ENCODE assay signal across 8 mouse cellular contexts in the genomic region with DNA sequence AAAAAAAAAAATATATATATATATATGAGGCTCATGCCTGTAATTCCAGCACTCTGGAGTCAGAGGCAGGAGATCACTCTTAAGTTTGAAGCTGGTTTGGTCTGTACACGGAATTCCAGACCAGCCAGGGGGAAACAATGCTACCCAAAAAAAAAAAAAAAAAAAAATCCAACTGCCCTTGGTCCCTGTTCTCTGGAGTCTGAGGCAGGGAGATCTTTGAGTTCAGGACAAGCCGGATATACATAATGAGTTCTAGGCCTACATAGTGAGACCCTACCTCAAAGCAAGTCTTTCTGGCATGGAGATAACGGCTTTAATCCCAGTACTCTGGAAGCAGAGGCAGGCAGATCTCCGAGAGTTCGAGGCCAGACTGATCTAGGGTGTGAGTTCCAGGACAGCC. TPM values are rescaled to one million over a fixed set of nuclear protein-coding genes. Genes with fewer than 3 reads are reported as not detected.
DNase-seq lines count a peak whose midpoint lies in the region; ATAC-seq and TF ChIP-seq lines count a peak whose summit lies in the region.

No protein-coding gene starts in this region.

- no peak for TF ChIP-seq CTCF in kidney, adult 2 months (conservative IDR thresholded peaks at IDR 0.05; ENCODE audit: insufficient read depth, insufficient read length, low read depth, low read length)
- TF ChIP-seq CTCF in bone marrow, adult 2 months (IDR thresholded peaks at IDR 0.05; ENCODE audit: control insufficient read depth, insufficient read depth, low read length): no peak

- peak overlapping the region; percentile 77; the same call in 1 of the 2 replicates for H3K27ac ChIP-seq in kidney, adult 2 months (ENCODE audit: insufficient read depth, low read depth, low read length)
- H3K27ac ChIP-seq in bone marrow, adult 2 months (ENCODE audit: control insufficient read depth, insufficient read depth, low read depth, low read length, poor library complexity): no peak overlapping the region; the same call in 1 of the 2 replicates
- peak overlapping the region; percentile 76 for H3K27ac ChIP-seq in hindbrain, embryonic 14.5 days
- H3K27ac ChIP-seq in midbrain, embryonic 14.5 days (replicated peaks; ENCODE audit: low read depth, low read length): 0 out of 2 replicates have a peak overlapping the region, but pooled peaks have one; percentile 20

- WGBS in kidney, adult 2 months: 48% methylated on average over 5 of the region's 5 CpGs
- 38% methylated on average over 5 of the region's 5 CpGs for WGBS in bone marrow, adult 2 months
- WGBS in hindbrain, embryonic 14.5 days: 75% methylated on average over 5 of the region's 5 CpGs
- 70% methylated on average over 5 of the region's 5 CpGs for WGBS in midbrain, embryonic 14.5 days

- H3K4me2 ChIP-seq in hindbrain, embryonic 14.5 days (replicated peaks): peak overlapping the region; percentile 62
- H3K4me2 ChIP-seq in midbrain, embryonic 14.5 days (ENCODE audit: low read length): peak overlapping the region; percentile 78

- no peaks in the 10 kb centered on the region for H3K27me3 ChIP-seq in kidney, adult 2 months (replicated peaks; ENCODE audit: control insufficient read depth, insufficient read depth, low read length)
- no peaks in the 10 kb centered on the region for H3K27me3 ChIP-seq in hindbrain, embryonic 14.5 days (ENCODE audit: control insufficient read depth, insufficient read depth, low read length)
- H3K27me3 ChIP-seq in midbrain, embryonic 14.5 days (ENCODE audit: control insufficient read depth, insufficient read depth, low read length): no peaks in the 10 kb centered on the region

- no peak for ATAC-seq in hindbrain, embryonic 14.5 days (ENCODE audit: low FRiP score)
- no peak for ATAC-seq in midbrain, embryonic 14.5 days (ENCODE audit: low FRiP score, low TSS enrichment)

- TF ChIP-seq POLR2A in kidney, adult 2 months (IDR thresholded peaks at IDR 0.05; ENCODE audit: low read depth, low read length): no peak
- no peak for TF ChIP-seq POLR2A in bone marrow, adult 2 months (IDR thresholded peaks at IDR 0.05; ENCODE audit: borderline replicate concordance, control insufficient read depth, low read depth, low read length)

- intact Hi-C loops in left cerebral cortex, postnatal 25 days (cut with DNase I): loop anchor here (5.0 kb wide), 1 partner anchor 91 kb away; the partner anchor contains the start of genes Emc3 and Fancd2

- no peaks in the 10 kb centered on the region for H3K36me3 ChIP-seq in kidney, adult 2 months (ENCODE audit: control insufficient read depth, insufficient read depth, low read length)
- peaks cover 11% of the 10 kb centered on the region for H3K36me3 ChIP-seq in hindbrain, embryonic 14.5 days (replicated peaks; ENCODE audit: control insufficient read depth, insufficient read depth)
- H3K36me3 ChIP-seq in midbrain, embryonic 14.5 days (ENCODE audit: control insufficient read depth, insufficient read depth, low read length): 0 out of 2 replicates have a peak, but pooled peaks cover 9% of the 10 kb centered on the region

- H3K9me3 ChIP-seq in hindbrain, embryonic 14.5 days (ENCODE audit: control insufficient read depth, low read length): no peaks in the 10 kb centered on the region
- no peaks in the 10 kb centered on the region for H3K9me3 ChIP-seq in midbrain, embryonic 14.5 days (ENCODE audit: control insufficient read depth, low read length)

- peak overlapping the region; percentile 70; the same call in 1 of the 2 replicates for H3K9ac ChIP-seq in hindbrain, embryonic 14.5 days
- H3K9ac ChIP-seq in midbrain, embryonic 14.5 days (replicated peaks; ENCODE audit: low read length): 0 out of 2 replicates have a peak overlapping the region, but pooled peaks have one; percentile 79

- DNase-seq in kidney, adult 2 months: no peak
- no peak for DNase-seq in kidney, postnatal 25 days
- DNase-seq in hindbrain, embryonic 14.5 days (ENCODE audit: low spot score): no peak
- DNase-seq in midbrain, embryonic 14.5 days: no peak
- DNase-seq in left cerebral cortex, postnatal 25 days (ENCODE audit: low spot score in 2 of 2): no peak
- DNase-seq in frontal cortex, postnatal 36 days (ENCODE audit: low spot score in 2 of 2): no peak
- DNase-seq in spleen, postnatal 36 days (ENCODE audit: low spot score in 2 of 2): no peak

- H3K4me1 ChIP-seq in kidney, adult 2 months (ENCODE audit: control insufficient read depth, insufficient read depth, low read length): peaks cover 3% of the 10 kb centered on the region; the same call in 1 of the 2 replicates
- H3K4me1 ChIP-seq in bone marrow, adult 2 months (ENCODE audit: control insufficient read depth, insufficient read depth, low read length): no peaks in the 10 kb centered on the region; the same call in 1 of the 2 replicates
- peaks cover 13% of the 10 kb centered on the region for H3K4me1 ChIP-seq in hindbrain, embryonic 14.5 days (replicated peaks; ENCODE audit: control insufficient read depth, insufficient read depth, low read length)
- peaks cover 11% of the 10 kb centered on the region for H3K4me1 ChIP-seq in midbrain, embryonic 14.5 days (ENCODE audit: control insufficient read depth, insufficient read depth, low read length)

- peak overlapping the region; percentile 83 for H3K4me3 ChIP-seq in kidney, adult 2 months (ENCODE audit: insufficient read depth, low read depth, low read length)
- H3K4me3 ChIP-seq in bone marrow, adult 2 months (replicated peaks; ENCODE audit: control insufficient read depth, low read depth, low read length): peak overlapping the region; percentile 81
- peak overlapping the region; percentile 77 for H3K4me3 ChIP-seq in hindbrain, embryonic 14.5 days (replicated peaks; ENCODE audit: low read length)
- peak overlapping the region; percentile 55 for H3K4me3 ChIP-seq in midbrain, embryonic 14.5 days (replicated peaks; ENCODE audit: low read depth, low read length)

RNA-seq across cellular contexts. Expression of gene Vhl, which starts 0.4 kb away (rescaled TPM):
- polyA plus RNA-seq in kidney, adult 2 months (2012; rRNA removed): 19.0 and 24.6 TPM in 2 replicates
- 38.5 and 66.7 TPM in 2 replicates for polyA plus RNA-seq in bone marrow, adult 2 months (2011; ENCODE audit: insufficient read depth, insufficient read length, low replicate concordance, missing spikeins)
- polyA plus RNA-seq in hindbrain, embryonic 14.5 days (2014; fragmentation: Nextera tagmentation; extraction: Ambion mirVana): 86.5 and 96.9 TPM in 2 replicates
- 74.8 and 85.2 TPM in 2 replicates for polyA plus RNA-seq in midbrain, embryonic 14.5 days (2014; fragmentation: Nextera tagmentation; extraction: Ambion mirVana)
- total RNA-seq in left cerebral cortex, postnatal 25 days (2021): 10 to 100 TPM; 50.4 to 51.4 TPM

RNA-seq across cellular contexts. Expression of gene Irak2, which starts 14.9 kb away (rescaled TPM):
- 53.8 and 67.1 TPM in 2 replicates for polyA plus RNA-seq in kidney, adult 2 months (2012; rRNA removed)
- polyA plus RNA-seq in bone marrow, adult 2 months (2011; ENCODE audit: insufficient read depth, insufficient read length, low replicate concordance, missing spikeins): 10.0 and 11.9 TPM in 2 replicates
- 0.95 and 1.4 TPM in 2 replicates for polyA plus RNA-seq in hindbrain, embryonic 14.5 days (2014; fragmentation: Nextera tagmentation; extraction: Ambion mirVana)
- 0.42 and 1.0 TPM in 2 replicates for polyA plus RNA-seq in midbrain, embryonic 14.5 days (2014; fragmentation: Nextera tagmentation; extraction: Ambion mirVana)
- 10 to 100 TPM; 18.5 to 21.1 TPM for total RNA-seq in left cerebral cortex, postnatal 25 days (2021)

RNA-seq across cellular contexts. Expression of gene Brk1, which starts 18.8 kb away (rescaled TPM):
- polyA plus RNA-seq in kidney, adult 2 months (2012; rRNA removed): 171 and 216 TPM in 2 replicates
- 65.5 and 112 TPM in 2 replicates for polyA plus RNA-seq in bone marrow, adult 2 months (2011; ENCODE audit: insufficient read depth, insufficient read length, low replicate concordance, missing spikeins)
- 261 and 267 TPM in 2 replicates for polyA plus RNA-seq in hindbrain, embryonic 14.5 days (2014; fragmentation: Nextera tagmentation; extraction: Ambion mirVana)
- polyA plus RNA-seq in midbrain, embryonic 14.5 days (2014; fragmentation: Nextera tagmentation; extraction: Ambion mirVana): 258 and 280 TPM in 2 replicates
- total RNA-seq in left cerebral cortex, postnatal 25 days (2021): 100 to 1,000 TPM; 249 to 254 TPM

RNA-seq across cellular contexts. Expression of gene Fancd2os, which starts 22.9 kb away (rescaled TPM):
- 0.54 and 1.3 TPM in 2 replicates for polyA plus RNA-seq in kidney, adult 2 months (2012; rRNA removed)
- not detected in 2 replicates for polyA plus RNA-seq in bone marrow, adult 2 months (2011; ENCODE audit: insufficient read depth, insufficient read length, low replicate concordance, missing spikeins)
- polyA plus RNA-seq in hindbrain, embryonic 14.5 days (2014; fragmentation: Nextera tagmentation; extraction: Ambion mirVana): not detected in 2 replicates
- polyA plus RNA-seq in midbrain, embryonic 14.5 days (2014; fragmentation: Nextera tagmentation; extraction: Ambion mirVana): not detected in 2 replicates
- total RNA-seq in left cerebral cortex, postnatal 25 days (2021): under 1 TPM; 0.25 to 0.34 TPM
